Mouse (Mus musculus) kidney, adult 11 months (tissue): ENCODE measurements around the gene Hist2h4.

ENCODE experiments used
- DNase-seq: peaks from one replicate; pipeline ENCODE4 v3.0.0; 2022

The Hist2h4 gene

GRCm38 (mm10) chr3:96245003-96245886, 17.9 kb downstream of the Hist2h4 start, which contains the start of gene Hist2h2aa1:
Gene Hist2h2aa1, plus strand, starts transcription at chr3:96245497.
- peak; percentile 91 for DNase-seq

DNA sequence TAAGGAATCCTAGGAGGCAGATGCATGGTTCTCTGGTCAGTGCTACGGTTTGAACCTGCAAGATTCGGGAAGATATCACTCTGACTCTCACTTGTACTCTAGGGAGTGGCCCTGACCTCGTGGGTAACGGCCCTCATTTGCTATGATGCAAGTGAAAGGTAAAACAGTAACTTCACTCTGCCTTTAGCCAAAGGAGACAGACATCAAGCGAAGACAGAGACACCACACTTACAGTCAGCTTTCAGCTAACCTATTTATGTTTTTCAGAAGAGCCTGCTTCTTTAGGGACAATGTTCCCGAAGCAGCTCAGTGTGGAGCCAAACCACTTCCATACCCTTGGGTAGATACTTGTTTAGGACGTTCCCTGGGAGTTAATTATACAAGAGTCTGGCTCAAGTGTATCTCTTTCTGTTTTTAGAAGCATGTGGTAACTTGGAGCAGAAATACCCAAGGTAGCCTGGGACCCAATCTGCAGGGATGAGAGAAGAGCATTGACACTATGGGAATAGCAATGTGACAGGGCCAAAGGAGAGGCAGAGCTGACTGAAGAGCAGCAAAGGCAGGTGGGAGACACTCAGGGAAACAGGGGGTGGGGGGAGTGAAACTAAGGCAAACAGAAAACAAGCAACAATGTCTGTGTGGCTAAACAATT, 19.1 kb downstream of the Hist2h4 start:
- peak; percentile 31 for DNase-seq

DNA sequence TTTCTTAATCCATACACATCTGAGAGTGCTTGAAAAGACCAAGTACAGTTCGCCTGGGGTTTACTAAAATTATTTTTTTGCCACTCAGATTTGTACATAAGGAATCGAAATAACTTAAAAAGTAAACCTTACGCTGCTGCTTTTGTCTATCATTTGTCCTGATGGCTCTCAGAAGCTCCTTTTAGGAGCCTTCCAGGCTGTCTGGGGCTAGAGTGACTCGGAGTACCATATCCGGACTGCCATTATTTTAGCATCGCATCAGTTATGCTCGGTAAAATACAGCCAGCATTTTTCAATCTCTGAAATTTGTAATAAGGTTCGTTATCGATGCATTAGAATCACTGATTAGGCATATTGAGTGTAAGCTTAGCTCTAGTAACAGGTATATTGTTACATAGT, 22.3 kb downstream of the Hist2h4 start:
- no peak for DNase-seq

- peak; percentile 95 for DNase-seq
These were observed 22.9 kb downstream of the Hist2h4 start, which contains the start of gene Hist2h2aa2 for GRCm38 (mm10) chr3:96239949-96240798. Gene Hist2h2aa2, minus strand, starts transcription at chr3:96240276.

GRCm38 (mm10) chr3:96238954-96239793, 23.9 kb downstream of the Hist2h4 start, which contains the start of gene Hist2h3c2:
Gene Hist2h3c2, minus strand, starts transcription at chr3:96239127.
- peak; percentile 71 for DNase-seq

- DNase-seq: no peak
These were observed 25.1 kb downstream of the Hist2h4 start for GRCm38 (mm10) chr3:96237904-96238511.

GRCm38 (mm10) chr3:96237335-96237903, 25.7 kb downstream of the Hist2h4 start:
- no peak for DNase-seq

GRCm38 (mm10) chr3:96236834-96237334, 26.2 kb downstream of the Hist2h4 start:
- DNase-seq: no peak

- DNase-seq: no peak
These were observed 27.3 kb downstream of the Hist2h4 start for GRCm38 (mm10) chr3:96235836-96236235.

- no peak for DNase-seq
These were observed 28.2 kb downstream of the Hist2h4 start for GRCm38 (mm10) chr3:96234914-96235313.

DNA sequence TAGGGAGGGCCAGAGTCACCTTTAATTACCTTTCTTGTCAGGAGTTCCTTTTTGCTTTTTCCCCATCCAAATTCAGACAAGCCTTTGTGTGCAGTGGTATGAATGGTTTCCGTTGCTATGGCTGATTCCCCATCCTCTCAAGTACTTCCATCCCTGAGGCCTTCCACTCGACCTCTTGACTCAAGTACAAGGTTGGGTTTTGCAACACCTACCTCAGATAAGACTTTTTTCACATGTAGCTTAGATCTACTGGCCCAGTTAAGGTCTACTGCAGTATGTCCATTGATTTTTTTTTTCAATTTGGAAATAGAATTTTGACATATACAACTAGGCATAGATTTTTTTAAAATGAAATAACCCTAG, 31.4 kb downstream of the Hist2h4 start:
- DNase-seq: no peak

DNA sequence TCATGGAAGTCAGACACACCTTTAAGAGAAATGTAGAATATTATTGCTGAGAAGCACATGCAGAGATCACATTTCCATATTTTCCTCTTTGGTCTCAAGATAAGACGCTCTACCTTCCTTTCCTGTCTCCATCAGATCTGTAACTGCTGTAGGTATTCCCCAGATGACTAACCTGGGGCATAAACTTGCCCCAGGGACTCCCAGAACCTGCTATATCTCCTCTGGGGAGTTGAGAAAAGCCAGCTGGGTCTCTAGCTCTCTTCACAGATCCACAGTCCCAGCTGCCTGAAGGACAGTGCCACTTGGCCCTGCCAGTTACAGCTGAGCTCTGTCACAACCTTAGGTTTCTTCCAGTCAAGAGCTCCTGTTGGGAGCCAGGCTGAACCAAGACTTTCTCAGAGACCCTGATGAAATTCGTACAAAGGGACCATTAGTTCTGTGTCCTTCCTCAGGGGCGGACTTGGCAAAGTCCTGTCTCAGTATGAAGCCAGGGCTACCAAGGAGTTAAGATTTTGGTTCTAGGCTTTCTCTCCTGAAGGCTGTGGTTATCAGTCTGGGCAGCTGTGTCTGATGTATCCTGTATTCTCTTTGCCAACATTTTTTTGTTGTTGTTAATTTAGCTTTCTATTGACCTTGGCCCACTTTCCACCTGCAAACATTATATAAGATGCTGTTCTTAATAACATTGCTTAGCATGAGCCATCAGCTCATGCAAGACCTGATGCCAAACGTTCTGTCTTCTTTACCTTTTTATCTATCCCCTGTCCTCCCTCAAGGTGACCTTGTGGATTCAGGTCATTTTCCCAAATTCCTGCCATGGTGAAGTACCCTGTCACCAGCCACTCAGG, 32.0 kb downstream of the Hist2h4 start:
- no peak for DNase-seq

DNA sequence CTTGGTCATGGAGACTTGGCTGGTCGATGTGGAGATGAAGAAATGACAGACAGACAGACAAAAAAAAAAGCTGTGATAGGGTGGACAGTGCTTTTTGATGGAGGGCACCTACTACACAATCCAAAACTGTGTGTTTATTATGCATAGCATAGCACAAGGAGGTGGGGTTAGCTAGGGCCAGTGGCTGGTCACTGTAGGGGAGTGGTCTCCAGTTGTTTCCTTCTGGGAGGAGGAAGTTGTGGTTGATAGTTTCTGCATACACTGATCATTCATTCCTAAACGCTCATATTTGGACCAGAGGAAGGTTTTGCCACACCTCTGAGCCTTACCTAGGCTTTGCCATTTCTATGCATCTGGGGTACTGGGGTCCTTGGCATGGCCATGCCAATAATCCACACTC, 32.7 kb downstream of the Hist2h4 start:
- no peak for DNase-seq

- DNase-seq: no peak
These were observed 34.3 kb downstream of the Hist2h4 start for GRCm38 (mm10) chr3:96228828-96229227.

DNA sequence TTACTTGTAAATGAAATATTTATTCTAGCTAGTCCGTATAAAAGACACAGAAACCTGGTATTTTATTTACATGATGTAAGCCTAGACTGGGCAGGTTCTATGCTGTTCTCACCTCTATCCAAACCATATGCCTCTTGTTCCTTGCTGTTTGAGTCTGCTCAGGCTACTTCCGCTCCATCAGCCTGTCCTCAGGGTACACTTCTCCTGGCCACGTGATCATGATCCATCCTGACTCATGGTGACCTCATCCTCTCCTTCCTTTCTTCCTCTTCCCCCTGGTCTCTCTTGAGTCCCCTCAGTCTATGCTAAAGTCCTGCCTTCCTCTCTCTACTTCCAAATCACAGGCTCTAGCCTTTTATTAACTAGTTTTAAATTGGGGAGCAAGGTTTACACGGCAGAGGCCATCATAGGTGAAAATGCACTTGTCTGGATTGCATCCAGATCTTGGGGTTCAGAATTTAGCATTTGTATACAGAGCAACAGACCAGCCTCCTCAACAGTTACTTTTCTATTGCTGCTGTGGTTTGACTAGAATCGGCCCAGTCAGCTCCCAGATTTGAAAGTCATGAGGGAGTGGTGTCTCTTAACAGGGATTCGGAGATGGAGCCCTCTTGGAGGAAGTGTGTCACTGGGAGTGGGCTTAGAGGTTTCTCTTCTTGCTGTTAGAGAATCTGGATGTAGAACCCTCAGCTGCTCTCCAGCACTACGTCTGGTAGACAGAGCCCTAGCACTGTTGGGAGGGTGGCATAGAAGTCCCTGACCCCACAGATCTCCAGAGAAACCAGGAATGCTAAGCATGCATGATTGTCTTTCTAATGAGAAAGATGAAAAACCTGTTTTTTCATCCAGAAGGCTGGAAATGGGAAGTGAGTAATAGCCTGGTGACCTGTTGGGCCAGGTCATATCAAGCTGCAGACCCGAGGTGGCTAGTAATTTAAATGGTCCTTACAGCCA, 36.1 kb downstream of the Hist2h4 start:
- DNase-seq: no peak

DNA sequence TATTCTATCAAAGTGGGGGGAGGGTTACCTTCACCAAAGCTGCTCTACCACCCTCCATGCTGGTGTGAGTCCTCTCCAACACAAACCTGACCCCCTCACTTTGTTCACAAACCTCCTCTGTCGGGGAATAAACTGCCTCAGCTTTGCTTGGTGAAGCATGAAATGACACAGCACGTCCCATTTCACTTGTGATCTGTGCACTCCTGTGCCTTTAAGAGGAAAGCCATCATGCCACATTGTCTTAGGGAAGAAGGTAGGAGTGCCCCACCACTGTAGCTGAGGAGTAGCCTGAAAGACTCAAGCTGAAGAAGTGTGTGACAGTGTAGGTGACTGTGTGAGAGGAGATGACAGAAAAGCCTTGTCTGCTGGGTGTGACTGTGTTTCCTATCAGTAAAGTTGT, 37.7 kb downstream of the Hist2h4 start:
- no peak for DNase-seq

DNA sequence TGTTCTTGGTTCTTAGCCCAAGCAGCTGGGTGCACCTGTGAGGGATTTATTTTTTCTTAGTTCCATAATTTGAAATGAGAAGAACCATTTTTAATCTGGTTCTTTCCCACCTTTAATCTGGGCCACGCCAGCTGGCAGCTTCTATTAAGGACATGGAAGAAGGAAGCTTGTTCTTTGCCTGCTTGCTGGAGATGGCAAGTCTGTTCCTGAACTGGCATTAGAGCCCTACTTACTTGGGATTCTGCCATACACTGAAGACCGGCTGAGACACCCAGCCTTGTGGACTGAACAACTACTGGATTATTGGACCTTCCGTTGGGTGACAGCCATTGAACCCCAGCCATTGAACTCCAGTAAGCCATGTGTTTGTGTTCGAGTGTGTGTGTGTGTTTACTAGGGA, 40.3 kb downstream of the Hist2h4 start:
- no peak for DNase-seq

DNA sequence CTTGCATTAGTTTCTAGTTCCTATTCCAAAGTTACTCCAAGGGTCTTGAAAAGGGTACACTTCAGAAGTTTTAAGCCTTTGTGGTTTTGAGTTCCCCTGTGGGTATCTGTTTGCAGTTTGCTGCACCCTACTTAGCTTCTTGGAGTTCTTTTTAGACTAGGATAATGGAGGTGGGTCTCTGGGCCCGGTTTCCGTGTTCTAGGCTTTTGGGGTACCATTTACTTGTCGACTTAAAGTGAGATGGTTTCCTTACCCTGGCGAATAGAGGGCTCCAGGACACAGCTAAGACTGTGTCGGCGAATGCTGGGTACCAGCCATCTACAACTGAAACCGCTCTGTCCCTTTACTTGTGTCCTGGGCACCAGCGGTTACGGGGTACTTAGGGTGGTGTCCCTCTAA, 41.5 kb downstream of the Hist2h4 start:
- no peak for DNase-seq
